Mouse (Mus musculus): ENCODE measurements around the gene Myo15b.

- TF ChIP-seq CTCF (IDR thresholded peaks at IDR 0.05; ENCODE audit: low read depth, low read length) (no peak), POLR2A (IDR thresholded peaks at IDR 0.05; ENCODE audit: extremely low read depth, insufficient read depth, low read length) (no peak)
These were observed 16.1 kb upstream of the Myo15b start for GRCm38 (mm10) chr11:115841961-115842550.

Data from liver, adult 2 months (tissue).